Mouse (Mus musculus): ENCODE measurements at regions not wholly inside any gene's neighbourhood (a gene's known extent, or its start where the extent isn't known, plus 50 kb on each side); places are given as distances from the start of the nearest gene placed in this dataset.

DNA sequence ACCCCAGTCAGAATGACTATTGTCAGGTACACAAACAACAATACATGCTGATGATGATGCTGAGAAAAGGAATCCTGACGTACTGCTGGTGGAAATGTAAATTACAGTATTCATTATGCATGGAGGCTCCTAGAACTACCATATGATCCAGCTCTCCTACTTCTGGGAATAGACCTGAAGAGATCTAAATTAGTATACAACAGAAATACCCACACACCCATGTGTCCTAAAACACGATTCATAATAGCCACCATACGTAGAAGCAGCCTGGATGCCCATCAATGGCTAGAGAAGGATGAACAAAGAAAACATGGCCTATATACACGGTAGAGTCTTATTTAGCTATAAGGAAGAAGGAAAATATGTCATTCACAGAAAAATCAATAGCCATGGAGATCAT, 82.3 kb upstream of the Ttc14 start:
- DNase-seq, result no peak
- intact Hi-C loops (cut with DNase I), result no loop called here

DNA sequence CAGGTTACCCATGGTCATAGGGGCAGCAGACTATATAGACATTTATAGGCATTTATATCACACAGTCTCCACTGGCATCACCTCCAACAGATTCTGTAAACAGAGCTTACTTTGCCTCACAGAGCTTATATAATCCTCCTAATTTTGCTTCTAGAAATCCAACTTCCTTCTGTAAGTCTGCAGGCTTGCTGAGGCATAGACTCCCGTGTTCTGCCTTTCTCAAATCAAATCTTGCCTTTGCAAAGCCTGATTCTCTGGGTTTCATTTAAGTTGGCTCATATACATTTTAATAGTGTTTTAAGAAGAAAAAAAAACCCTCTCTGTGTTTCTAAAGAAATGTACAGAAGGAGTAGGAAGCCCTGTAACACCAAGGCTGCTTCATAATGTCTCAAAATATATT, 71.7 kb upstream of the Ttc14 start:
- intact Hi-C loops (cut with DNase I), result no loop called here

DNA sequence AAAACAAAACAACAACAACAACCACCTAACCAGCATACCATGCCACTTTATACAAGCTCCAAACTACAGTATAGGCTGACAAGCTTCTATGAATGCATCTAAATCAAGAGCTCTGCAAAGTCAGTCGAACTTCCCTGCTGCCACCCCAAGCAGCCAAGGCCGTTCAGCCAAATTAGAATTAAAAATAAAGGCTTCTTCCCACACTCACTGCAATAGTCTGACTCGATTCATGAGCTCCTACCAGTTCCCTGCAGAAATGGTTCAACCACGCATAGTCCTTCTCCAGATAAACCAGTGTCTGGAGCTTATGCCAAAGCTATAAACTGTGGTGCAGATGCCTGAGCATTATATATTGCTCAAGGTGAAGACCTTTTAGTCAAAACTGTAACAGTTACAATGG, 69.3 kb upstream of the Ttc14 start:
- intact Hi-C loops (cut with DNase I), result no loop called here
- DNase-seq, result no peak

More for the DNA sequence above, 71.7 kb upstream of the Ttc14 start:
- no peak for DNase-seq

DNA sequence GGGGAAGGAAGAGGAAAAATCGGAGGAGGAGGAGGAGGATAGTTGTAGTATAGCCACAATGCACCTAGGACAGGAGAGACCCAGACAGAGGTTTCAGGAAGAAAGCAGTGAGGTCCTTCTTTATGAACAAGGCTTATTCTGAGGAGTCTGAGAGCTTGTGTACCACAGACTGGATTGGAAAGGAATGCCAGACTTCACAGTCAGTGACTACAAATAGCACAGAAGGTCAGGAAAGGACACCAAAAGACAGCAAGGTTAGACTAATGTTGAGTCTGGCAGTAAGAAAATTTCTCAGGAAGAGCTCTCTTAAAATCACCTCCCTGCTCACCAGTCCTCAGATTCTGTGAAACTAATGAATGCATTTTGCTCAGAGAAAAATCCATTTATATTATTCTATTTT, 62.1 kb upstream of the Ttc14 start:
- peak; percentile 50 to 52 for DNase-seq
- intact Hi-C loops (cut with DNase I), result no loop called here

DNA sequence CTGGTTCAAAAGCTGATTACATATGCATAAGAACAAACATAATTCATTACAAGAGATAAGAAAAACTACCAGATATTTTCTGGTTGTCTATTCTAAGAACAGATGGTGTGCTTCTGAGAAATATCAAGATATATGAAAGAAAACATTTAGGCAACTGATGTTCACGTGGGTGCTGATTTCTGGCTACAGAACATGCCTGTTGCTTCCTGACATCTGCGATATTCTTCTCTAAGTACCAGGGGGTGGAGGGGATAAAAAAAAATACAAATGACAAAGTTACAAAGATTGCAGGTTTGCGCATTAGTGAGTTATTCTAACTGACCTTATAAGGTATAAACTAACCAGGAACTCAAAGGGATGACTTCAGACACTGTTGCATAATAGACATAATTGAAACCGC, 57.5 kb upstream of the Ttc14 start:
- intact Hi-C loops (cut with DNase I), result no loop called here

More for the DNA sequence above, 57.5 kb upstream of the Ttc14 start:
- DNase-seq, result no peak
